Mouse (Mus musculus) C2C12 (cell line): Measurements from ENCODE around the gene Mapre3. TPM values are rescaled to one million over a fixed set of nuclear protein-coding genes. Genes with fewer than 3 reads are reported as not detected.

Source experiments
- H3K27me3 ChIP-seq: one replicate; pipeline ENCODE4 v1.6.1; 2011; ENCODE audit not compliant: control insufficient read depth, insufficient read depth, insufficient read length
- H3K36me3 ChIP-seq: one replicate; pipeline ENCODE4 v1.6.1; 2011; ENCODE audit not compliant: control insufficient read depth, insufficient read depth
- H3K4me3 ChIP-seq: one replicate; pipeline ENCODE4 v1.5.1; 2011; ENCODE audit warnings: mild to moderate bottlenecking, control low read depth; ENCODE audit not compliant: poor library complexity, insufficient read depth, severe bottlenecking
- H3K79me2 ChIP-seq: one replicate; pipeline ENCODE4 v1.6.1; 2011; ENCODE audit not compliant: control insufficient read depth, insufficient read depth
- H3K79me3 ChIP-seq: one replicate; pipeline ENCODE4 v1.6.1; 2011; ENCODE audit warnings: low read depth, control low read depth
- H3ac ChIP-seq: one replicate; pipeline ENCODE3; 2011; ENCODE audit warnings: low read depth; ENCODE audit not compliant: control insufficient read depth, insufficient read length
- CEBPB ChIP-seq: IDR thresholded peaks from one replicate; pipeline ENCODE4 v1.6.1; 2011; ENCODE audit warnings: low read depth, mild to moderate bottlenecking, control low read depth, moderate library complexity
- CTCF ChIP-seq: IDR thresholded peaks from one replicate; pipeline ENCODE4 v1.5.1; 2011; ENCODE audit not compliant: control insufficient read depth, insufficient read depth, insufficient read length
- FOSL1 ChIP-seq: IDR thresholded peaks from one replicate; pipeline ENCODE4 v1.8.0; 2011; ENCODE audit warnings: mild to moderate bottlenecking, low read length; ENCODE audit not compliant: poor library complexity, insufficient read depth, severe bottlenecking
- MAX ChIP-seq: IDR thresholded peaks from one replicate; pipeline ENCODE4 v1.6.1; 2011; ENCODE audit warnings: mild to moderate bottlenecking, control low read depth
- MYOD1 ChIP-seq: IDR thresholded peaks from one replicate; pipeline ENCODE4 v1.6.1; 2011; ENCODE audit warnings: low read depth; ENCODE audit not compliant: control insufficient read depth, insufficient read length
- MYOG ChIP-seq: IDR thresholded peaks from one replicate; pipeline ENCODE4 v1.6.1; 2011; ENCODE audit not compliant: control insufficient read depth, insufficient read length; ENCODE audit errors: extremely low read depth
- USF1 ChIP-seq: IDR thresholded peaks from one replicate; pipeline ENCODE4 v1.6.1; 2011; ENCODE audit warnings: low read depth, mild to moderate bottlenecking, control low read depth, moderate library complexity
- polyA plus RNA-seq: library from polyadenylated mRNA; unstranded; fragments of >200 nt; fragmentation: generic; extraction: Trizol; gene quantifications from one replicate; pipeline ENCODE4 v1.2.1, GENCODE M21; 2012; ENCODE audit warnings: missing spikeins

Gene Mapre3
- polyA plus RNA-seq, 1 experiment: 12.0 TPM

DNA sequence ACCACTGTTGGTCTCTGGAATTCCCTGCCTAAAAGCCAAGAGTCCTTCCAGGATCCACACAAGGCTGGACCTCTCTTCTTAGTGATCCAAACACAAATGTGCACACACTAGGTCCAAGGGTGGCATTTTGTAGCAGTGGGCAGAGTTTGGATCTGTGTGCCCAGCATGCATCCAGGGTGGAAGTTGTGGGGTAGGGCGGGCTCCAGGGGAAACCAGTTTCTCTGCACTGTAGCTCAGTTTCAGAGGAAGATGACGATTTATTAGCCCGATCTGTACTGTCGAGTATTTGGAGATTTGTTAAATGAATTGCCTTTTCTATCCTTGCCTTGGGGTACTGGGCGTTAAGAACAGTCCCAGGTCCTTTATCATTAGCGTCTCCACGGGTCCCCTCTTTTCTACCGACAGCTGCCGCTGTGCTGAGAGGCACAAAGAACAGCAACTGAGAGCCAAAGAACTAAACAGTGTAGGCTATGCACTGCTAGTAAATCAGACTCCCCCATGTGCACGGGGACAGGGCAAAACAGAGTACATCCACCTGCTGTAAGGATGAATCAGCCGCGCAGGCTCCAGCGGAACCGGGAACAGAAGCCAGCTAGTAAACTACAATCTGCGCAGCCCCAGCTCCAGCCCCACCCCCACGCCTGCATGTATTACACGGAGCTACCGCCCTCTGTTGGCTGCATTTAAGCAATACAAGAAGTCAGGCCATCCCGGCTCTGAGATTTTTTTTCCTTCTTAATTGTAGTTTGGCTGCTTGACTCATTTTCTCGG, 39.7 kb upstream of the Mapre3 start:
- no peak overlapping the region for H3K4me3 ChIP-seq
- no peaks in the 10 kb centered on the region for H3K79me2 ChIP-seq
- H3K36me3 ChIP-seq: no peaks in the 10 kb centered on the region
- no peak overlapping the region for H3ac ChIP-seq
- TF ChIP-seq CTCF (peak; percentile 32), MYOD1 (no peak)
- H3K79me3 ChIP-seq: no peaks in the 10 kb centered on the region
- H3K27me3 ChIP-seq: peaks cover 55% of the 10 kb centered on the region

DNA sequence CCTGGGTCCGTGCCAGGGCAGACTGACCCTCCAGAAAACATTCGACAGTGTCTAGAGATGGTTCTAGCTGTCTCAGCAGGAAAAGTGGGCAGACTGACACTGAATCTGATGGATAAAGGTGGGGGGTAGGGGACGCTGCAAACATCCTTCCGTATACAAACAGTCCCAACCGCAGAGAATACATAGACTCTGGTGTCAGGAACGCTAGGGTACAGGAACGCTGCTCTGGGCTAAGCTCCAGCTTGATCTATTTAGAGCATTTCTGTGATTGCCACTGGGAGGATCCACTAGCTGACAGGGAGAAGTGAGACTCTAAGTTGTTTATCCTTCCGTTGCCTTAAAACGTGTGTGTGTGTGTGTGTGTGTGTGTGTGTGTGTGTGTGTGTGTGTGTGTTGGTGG, 33.7 kb upstream of the Mapre3 start:
- no peaks in the 10 kb centered on the region for H3K79me2 ChIP-seq
- no peaks in the 10 kb centered on the region for H3K36me3 ChIP-seq
- no peak overlapping the region for H3ac ChIP-seq
- H3K4me3 ChIP-seq: no peak overlapping the region
- TF ChIP-seq FOSL1 (no peak), MYOG (no peak), USF1 (no peak)
- H3K27me3 ChIP-seq: peaks cover 65% of the 10 kb centered on the region
- H3K79me3 ChIP-seq: no peaks in the 10 kb centered on the region

DNA sequence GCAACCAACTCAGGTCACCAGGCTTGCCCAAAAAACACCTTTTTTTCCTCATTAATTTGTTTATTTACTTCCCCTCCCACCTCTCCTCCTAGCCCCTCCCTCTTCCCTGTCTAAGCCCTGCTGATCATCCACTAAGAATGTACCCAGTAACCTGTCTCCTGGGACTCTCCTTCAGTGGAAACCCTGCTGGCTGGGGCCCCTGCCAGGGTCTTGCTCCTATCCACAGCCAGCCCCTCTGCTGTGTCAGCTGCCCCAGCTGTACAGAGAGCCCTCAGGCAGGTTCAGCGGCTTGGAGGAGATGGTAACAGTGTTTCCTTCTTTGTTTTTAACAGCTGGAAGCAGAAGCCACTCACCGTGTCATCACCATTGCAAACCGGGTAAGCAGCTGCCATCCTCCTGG, 33.3 kb upstream of the Mapre3 start:
- no peak for TF ChIP-seq CEBPB
- no peak for TF ChIP-seq FOSL1
- TF ChIP-seq MAX: no peak
- no peak for TF ChIP-seq MYOG
- no peak for TF ChIP-seq USF1
- no peak for TF ChIP-seq CTCF
- TF ChIP-seq MYOD1: no peak
- H3ac ChIP-seq: no peak overlapping the region
- H3K79me2 ChIP-seq: no peaks in the 10 kb centered on the region
- no peaks in the 10 kb centered on the region for H3K79me3 ChIP-seq
- H3K4me3 ChIP-seq: no peak overlapping the region
- H3K27me3 ChIP-seq: peaks cover 66% of the 10 kb centered on the region
- H3K36me3 ChIP-seq: no peaks in the 10 kb centered on the region

DNA sequence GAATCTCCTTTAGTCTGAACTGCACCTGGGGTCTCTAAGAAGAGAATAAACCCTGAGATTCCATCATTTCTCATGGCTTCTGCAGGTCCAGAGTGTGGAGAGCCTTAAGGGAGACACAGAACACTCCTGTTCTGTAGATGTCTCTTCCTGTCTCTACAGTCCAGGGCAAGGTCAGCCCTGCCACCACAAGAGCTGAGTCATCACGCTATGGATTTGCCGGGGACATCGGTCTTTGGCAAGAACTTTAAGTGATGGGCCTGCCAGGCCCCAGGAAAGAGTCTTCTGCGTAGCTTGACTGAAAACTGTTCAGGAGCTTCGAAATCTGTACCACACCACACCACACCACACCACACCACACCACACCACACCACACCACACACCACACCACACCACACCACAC, 27.1 kb upstream of the Mapre3 start:
- H3ac ChIP-seq: no peak overlapping the region
- no peak overlapping the region for H3K4me3 ChIP-seq
- peaks cover 57% of the 10 kb centered on the region for H3K27me3 ChIP-seq
- TF ChIP-seq MYOD1 (no peak), USF1 (no peak), CEBPB (no peak), FOSL1 (no peak)
- H3K36me3 ChIP-seq: no peaks in the 10 kb centered on the region
- no peaks in the 10 kb centered on the region for H3K79me3 ChIP-seq
- H3K79me2 ChIP-seq: no peaks in the 10 kb centered on the region

DNA sequence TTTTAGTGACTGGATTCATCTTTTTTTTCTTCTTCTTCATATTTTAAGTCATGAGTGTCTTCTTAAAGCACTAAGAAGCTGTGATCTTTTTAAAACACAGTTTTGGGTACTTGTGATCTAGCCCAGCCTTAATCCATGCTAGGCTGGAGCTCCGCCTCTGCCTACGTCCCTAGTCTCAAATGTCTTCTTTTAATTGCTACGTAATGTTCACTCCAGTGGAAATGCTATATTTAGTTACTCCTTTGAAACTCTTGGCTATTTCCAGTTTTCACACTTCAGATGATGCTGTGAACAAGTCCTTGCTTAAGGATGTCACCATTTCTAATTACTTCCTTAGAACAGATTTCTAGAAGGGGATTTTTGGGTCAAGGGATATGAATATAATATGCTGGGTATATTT, 24.4 kb upstream of the Mapre3 start:
- TF ChIP-seq MYOD1 (no peak), MYOG (no peak), CTCF (no peak), CEBPB (no peak), MAX (no peak), FOSL1 (no peak), USF1 (no peak)

DNA sequence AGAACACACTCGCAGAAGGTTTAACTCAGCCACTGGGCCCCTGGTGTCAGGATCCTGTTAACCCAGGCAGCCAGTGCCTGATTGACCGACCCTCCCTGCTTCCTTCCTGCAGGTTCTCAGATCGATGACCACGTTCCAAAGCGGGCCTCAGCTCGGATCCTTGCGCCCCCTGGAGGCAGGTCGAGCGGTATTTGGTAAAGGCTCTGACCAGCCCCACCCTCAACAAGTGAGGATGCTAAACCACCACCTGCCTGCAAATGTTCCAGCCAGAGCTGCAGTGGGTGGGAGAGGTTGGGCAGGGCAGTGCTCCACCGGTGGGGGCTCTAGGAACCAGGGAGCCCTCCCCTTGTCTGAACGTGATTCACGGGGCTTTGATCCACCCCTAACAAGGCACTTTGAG, 18.3 kb upstream of the Mapre3 start:
- peaks cover 64% of the 10 kb centered on the region for H3K27me3 ChIP-seq
- no peak overlapping the region for H3ac ChIP-seq
- no peaks in the 10 kb centered on the region for H3K79me2 ChIP-seq
- H3K79me3 ChIP-seq: no peaks in the 10 kb centered on the region
- no peaks in the 10 kb centered on the region for H3K36me3 ChIP-seq
- TF ChIP-seq MYOG (no peak), CTCF (peak; percentile 62), MAX (no peak), MYOD1 (no peak)
- no peak overlapping the region for H3K4me3 ChIP-seq

More for the DNA sequence above, 24.4 kb upstream of the Mapre3 start:
- no peak overlapping the region for H3K4me3 ChIP-seq
- no peaks in the 10 kb centered on the region for H3K79me2 ChIP-seq
- no peak overlapping the region for H3ac ChIP-seq
- H3K36me3 ChIP-seq: no peaks in the 10 kb centered on the region
- no peaks in the 10 kb centered on the region for H3K79me3 ChIP-seq
- peaks cover 56% of the 10 kb centered on the region for H3K27me3 ChIP-seq
